Mouse (Mus musculus): ENCODE data around the gene Car2.

Gene Car2

DNA sequence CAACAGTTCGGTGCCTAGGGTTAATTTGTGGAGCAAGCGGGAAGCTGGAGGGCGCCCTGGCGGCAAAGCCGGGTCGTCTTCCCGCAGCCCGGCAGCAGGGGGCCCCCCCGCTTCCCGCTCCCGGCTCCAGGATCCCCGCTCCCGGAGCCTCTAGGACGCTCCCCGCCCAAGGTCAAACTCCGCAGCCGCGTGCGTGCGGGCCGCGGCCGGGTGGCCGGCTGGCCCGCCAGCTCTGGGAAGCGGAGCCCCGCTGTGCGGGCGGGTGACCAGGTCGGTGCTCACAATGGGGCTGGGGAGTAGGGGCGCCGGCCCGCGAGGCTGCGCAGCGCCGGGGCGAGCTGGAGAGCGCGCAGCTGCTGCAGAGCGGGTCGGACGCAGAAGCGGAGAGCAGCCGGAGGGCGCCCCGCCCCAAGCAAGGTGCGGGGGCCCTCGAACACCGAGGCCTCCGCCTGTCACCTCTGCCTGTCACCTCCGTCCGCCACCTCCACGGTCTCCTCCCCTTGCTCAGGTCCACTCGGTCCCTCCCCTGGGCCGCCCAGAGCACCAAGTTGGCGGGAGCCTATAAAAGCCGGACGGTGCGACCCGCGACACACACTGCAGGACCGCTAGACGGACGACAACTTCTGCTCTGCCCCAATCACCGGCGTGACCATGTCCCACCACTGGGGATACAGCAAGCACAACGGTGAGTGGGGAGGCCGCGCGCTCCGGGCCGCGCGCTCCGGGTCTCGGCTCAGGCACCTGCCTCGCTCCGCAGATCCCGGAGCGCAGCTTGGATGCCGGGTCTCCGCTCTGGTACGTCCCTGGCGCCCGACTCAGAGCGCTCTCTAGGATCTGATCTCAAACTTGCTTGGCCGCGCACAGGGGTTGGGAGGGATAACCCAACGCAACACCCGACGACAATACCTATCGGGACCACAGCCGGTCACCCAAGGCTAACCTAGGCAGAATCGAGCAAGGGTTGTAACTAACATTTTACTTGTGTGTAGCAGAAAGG is at the start of gene Car2:
TSS of gene Car2 (plus strand) at position 172 of the 997 bp plus-strand sequence.
- peak; percentile 58 to 71 for DNase-seq

GRCm38 (mm10) chr3:14838936-14839335 is 47.1 kb upstream of the Car2 start:
- DNase-seq = no peak

DNA sequence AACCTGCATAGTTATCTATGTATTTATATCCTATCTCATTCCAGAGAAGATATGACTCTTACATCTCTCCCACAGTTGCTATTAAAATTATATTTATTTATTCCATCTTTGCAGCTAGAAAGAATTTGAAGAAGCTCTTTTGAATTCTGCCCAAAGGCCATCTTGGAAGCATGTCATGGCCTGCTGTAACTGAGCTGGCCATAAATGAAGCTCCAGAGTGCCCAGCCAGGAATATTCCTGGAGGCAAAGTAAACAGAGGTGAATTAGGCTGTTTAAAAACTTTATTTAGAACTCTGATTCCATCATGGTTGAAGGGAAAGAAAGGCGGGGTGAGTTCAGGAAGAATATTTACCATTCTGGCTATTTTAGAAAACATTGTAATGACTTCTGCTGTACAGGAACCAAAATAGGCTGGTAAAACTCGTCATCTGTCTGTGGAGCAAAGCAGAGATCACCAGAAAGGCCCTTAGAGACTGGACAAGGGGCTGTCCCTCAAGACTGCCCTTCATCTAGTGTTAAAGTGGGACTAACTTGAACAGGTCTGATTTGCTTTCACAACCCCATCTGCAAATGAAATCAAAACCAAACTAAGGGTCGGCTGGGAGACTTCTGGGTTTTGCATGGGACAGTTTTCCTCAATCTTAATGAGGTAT is 46.5 kb upstream of the Car2 start:
- DNase-seq = no peak

DNA sequence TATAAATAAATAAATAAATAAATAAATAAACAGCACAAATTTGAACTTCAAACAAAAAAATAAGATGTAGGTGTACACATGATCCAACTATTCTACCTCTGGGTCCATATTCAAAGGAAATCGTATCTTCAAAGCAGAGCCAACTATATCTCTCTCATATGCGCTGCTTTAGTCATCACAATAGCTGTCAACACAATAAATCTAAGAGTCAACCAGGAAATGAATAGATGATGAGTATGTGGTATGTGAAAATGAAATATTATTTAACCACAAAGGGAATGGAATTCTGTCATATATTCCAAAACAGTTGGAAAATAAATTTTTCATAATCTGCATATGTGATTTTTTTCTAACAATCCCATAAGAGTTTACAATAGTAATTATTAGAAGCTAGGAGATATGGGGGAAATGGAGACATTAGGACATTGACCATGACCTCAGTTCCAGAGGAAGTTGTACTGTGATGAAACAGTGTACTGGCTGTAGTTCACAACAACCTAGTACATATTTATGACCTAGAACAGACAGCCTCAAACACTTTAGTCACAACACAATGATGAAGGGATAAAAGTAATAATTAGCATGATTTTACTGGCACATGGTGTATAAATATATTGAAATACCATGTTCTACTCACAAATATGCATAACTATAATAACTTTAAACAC is 37.4 kb upstream of the Car2 start:
- DNase-seq = no peak

- no peak for DNase-seq
Measured at GRCm38 (mm10) chr3:14853966-14854365, 32.1 kb upstream of the Car2 start.

- DNase-seq = no peak
Measured at GRCm38 (mm10) chr3:14854446-14854845, 31.6 kb upstream of the Car2 start.

- DNase-seq = no peak
Measured at GRCm38 (mm10) chr3:14857874-14858273, 28.2 kb upstream of the Car2 start.

DNA sequence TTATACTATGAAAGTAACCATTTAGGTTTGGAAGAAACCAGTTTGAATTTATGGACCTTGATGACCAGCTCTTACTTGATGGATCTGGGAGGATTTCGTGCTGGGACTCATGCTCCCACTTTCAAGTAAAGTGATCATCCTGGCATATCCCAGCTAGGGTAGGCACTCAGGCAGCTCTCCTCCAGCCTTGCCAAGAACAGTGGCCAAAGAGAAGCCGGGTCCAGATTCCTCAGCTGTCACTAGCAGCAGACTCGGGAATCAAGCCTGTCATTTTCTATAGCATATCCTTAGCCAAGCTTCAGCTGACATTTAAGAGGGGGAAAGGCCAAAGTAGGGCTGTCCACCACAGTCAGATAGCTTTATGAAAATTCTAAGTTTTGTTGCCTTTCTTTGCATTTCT is 25.8 kb upstream of the Car2 start:
- DNase-seq = peak; percentile 20 to 24

DNA sequence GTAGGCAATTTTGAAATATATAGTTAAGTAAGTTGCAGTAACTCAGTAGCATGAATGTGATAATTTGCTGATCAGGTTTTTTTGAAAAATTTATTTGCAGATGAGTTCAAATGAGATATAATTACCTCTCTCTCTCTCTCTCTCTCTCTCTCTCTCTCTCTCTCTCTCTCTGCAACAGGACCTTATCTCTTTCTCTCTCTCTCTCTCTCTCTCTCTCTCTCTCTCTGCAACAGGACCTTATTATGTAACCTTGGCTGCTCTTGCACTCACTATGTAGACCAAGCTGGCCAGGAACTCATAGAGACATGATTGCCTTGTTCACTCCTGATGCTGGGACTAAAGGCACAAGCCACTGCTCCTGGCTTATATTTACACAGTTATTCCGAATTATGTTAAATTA is 24.9 kb upstream of the Car2 start:
- no peak for DNase-seq

DNA sequence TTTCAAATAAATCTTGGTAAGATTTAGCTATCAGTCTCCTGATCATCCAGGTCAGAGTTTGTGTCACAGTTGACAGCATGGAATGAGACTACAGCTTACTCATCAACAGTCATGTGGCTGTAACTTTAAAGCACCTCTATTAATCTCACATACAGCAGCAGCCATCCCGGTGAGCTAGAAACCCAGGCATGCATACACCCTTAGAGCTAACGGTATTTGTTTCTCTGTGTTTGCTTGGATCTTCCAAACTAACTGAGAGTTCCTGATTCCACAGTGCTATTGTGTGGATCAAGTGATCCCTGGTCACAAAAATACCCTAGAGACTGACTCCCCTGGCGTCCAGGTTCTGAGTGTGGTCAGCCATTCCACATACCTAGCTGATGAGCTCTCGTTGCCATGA is 24.3 kb upstream of the Car2 start:
- no peak for DNase-seq

- DNase-seq = no peak
Measured at GRCm38 (mm10) chr3:14862654-14863021, 23.4 kb upstream of the Car2 start.

- DNase-seq = no peak
Measured at GRCm38 (mm10) chr3:14863022-14863711, 22.9 kb upstream of the Car2 start, which contains the start of gene Car3. TSS of gene Car3 (plus strand) at chr3:14863512.

GRCm38 (mm10) chr3:14863922-14864321 is 22.2 kb upstream of the Car2 start:
- no peak for DNase-seq

DNA sequence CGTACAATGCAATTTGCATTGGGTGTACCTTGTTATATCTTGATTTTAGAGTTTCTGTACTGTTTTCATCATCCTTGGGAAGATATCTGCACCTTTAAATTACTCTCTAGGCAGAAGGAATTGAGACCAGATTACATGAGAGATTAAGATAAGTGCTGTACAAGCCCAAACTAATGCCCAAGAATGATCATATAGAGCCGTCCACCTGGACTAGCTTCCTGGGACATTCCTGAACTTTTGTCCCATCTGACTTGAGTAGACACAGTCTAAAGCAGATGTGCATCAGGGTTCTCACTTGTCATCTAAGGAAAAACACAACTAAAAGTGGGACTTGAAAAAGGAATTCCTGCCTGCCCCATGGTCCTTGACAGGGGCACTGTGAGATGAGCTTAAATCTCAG is 20.1 kb upstream of the Car2 start:
- no peak for DNase-seq

GRCm38 (mm10) chr3:14869779-14870178 is 16.3 kb upstream of the Car2 start:
- DNase-seq = peak; percentile 59 to 68

DNA sequence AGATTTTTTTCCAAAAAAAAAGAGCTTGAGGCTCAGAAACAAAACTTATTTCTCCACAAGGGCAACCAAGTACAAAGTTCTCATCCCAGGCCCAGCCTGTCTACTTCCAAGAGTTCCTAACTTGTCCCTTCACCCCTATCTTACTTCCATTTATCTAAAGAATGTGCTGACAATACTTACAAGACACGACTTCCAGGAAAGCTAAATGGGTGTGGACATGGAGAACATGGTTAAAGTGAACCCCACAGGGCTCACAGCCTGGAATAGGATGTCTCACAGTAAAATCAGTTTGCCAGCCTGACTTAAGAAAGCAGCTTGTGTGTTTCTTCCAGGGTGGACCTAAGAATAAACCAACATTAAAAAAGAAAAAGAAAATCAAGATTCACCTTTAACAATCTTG is 15.5 kb upstream of the Car2 start:
- no peak for DNase-seq

- DNase-seq = no peak
Measured at GRCm38 (mm10) chr3:14871386-14871785, 14.7 kb upstream of the Car2 start.

GRCm38 (mm10) chr3:14874402-14875040 is 11.6 kb upstream of the Car2 start:
- DNase-seq = no peak

DNA sequence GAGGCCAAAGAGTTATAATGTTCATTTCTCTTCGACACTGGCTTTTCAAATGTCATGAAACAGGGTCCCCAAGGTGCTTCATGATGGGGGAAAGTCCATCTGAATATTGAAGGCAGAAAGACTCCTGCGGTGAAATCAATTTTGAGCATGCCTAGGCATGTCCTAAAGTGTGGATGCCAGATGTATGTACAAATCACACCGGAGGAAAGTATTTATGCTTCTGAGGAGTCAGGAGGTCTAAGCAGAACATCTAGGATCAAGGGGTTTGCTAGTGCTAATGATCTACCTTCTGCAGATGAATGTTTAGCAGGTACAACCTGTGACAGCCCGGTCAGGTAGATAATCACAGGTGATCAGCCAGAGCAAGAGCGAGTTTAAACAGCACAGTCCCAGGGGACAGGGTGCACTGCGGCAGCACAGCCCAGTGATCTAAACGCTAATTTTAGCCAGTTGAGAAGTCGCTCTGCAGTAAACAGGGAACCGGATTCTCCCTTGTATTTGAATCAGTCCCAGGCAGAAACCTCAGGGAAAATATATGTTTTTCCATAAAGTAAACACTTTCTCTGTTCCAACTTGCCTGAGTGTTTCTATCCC is 9.7 kb upstream of the Car2 start:
- DNase-seq = no peak

DNA sequence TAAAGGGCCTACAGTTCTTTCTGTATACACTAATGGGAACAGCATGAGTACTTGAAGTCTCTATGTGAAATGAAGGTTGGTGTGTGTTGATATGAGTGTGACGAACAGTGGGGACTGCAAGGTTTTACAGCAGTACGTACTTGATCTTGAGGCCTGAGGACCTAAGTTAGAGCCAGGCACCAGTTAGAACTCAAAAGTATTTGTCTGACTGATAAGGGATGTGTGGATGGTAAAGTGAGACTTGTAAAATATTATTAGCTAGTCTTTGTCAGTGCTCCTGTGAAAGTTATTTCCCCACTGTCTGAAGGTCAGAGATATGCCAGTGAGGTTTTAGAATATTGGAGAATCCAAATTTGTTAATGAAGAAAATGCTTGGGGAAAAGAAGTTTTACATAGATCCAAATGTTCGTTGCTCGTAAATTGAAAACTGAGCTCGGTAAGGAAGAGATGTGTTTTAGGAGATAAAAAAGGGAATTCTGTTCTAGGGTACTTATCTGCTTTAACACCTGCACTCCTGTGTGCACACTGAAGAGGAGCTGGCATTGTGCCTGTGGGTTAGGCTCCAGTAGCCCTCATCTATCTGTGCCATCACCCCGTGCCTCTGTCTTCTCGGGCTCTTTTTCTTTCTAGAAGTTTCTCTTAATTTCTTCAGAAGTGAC is 8.7 kb upstream of the Car2 start:
- no peak for DNase-seq

- no peak for DNase-seq
Measured at GRCm38 (mm10) chr3:14878749-14879223, 7.3 kb upstream of the Car2 start.
